Mouse (Mus musculus) myocyte (in vitro differentiated cells): ENCODE measurements around the gene Kcna4.

ENCODE experiments used
- CEBPB ChIP-seq: IDR thresholded peaks from 2 replicates; pipeline ENCODE4 v1.6.1; 2011; ENCODE audit warnings: mild to moderate bottlenecking, moderate library complexity; ENCODE audit not compliant: poor library complexity, insufficient read depth, severe bottlenecking
- E2F4 ChIP-seq: IDR thresholded peaks from one replicate; pipeline ENCODE4 v1.6.1; 2011; ENCODE audit warnings: mild to moderate bottlenecking, control low read depth, moderate library complexity; ENCODE audit not compliant: insufficient read depth
- MYOD1 ChIP-seq, 3 experiments: IDR thresholded peaks; one replicate each; pipeline ENCODE4 v1.6.1; 2011; ENCODE audit warnings: control low read depth in 2 of 3, low read depth in 2 of 3, mild to moderate bottlenecking in 2 of 3, moderate library complexity in 1 of 3; ENCODE audit not compliant: insufficient read length in 2 of 3, control insufficient read depth in 1 of 3
- POLR2A ChIP-seq: IDR thresholded peaks from one replicate; pipeline ENCODE4 v1.6.1; 2011; ENCODE audit warnings: low read depth, mild to moderate bottlenecking, control low read depth, moderate library complexity; ENCODE audit not compliant: insufficient read length
- POLR2AphosphoS2 ChIP-seq: IDR thresholded peaks from one replicate; pipeline ENCODE4 v1.6.1; 2011; ENCODE audit warnings: low read depth, control low read depth; ENCODE audit not compliant: insufficient read length
- SRF ChIP-seq: IDR thresholded peaks from one replicate; pipeline ENCODE4 v1.6.1; 2011; ENCODE audit warnings: low read depth; ENCODE audit not compliant: control insufficient read depth, insufficient read length
- USF1 ChIP-seq: IDR thresholded peaks from one replicate; pipeline ENCODE4 v1.6.1; 2011; ENCODE audit warnings: low read depth, mild to moderate bottlenecking, control low read depth, moderate library complexity

DNA sequence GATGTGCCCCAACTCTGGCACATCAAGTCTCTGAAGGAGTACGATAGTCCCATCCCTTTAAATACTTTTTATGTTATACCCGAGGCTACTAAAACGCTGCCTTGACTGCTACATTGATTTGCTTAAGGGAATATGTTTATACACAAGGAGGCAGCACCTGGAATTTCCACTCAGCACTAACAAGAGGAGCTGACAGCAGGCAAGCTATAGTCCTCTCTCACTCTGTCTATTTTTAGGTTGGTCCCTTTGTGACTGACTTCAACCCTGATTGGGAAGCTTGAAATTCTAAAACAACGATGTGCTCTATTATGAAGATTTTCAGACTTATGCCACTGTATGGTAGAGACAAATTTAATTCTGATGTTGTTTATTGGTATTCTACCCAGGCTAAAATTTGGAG is 15.6 kb downstream of the Kcna4 start:
- TF ChIP-seq POLR2A (no peak), USF1 (no peak), MYOD1 (IDR thresholded peaks at IDR 0.05; ENCODE audit: control insufficient read depth in 1 of 3, insufficient read length in 2 of 3, low read depth in 2 of 3) (no peak), SRF (no peak), E2F4 (no peak), POLR2AphosphoS2 (no peak), CEBPB (no peak)
